Mouse (Mus musculus) thymus, adult 18-20 months (tissue): ENCODE measurements around the gene Ets1.

Experiments used
- DNase-seq, 2 experiments: peaks; one replicate each; pipeline ENCODE4 v3.0.0; 2022; ENCODE audit warnings: mixed read lengths in 2 of 2

Gene Ets1

DNA sequence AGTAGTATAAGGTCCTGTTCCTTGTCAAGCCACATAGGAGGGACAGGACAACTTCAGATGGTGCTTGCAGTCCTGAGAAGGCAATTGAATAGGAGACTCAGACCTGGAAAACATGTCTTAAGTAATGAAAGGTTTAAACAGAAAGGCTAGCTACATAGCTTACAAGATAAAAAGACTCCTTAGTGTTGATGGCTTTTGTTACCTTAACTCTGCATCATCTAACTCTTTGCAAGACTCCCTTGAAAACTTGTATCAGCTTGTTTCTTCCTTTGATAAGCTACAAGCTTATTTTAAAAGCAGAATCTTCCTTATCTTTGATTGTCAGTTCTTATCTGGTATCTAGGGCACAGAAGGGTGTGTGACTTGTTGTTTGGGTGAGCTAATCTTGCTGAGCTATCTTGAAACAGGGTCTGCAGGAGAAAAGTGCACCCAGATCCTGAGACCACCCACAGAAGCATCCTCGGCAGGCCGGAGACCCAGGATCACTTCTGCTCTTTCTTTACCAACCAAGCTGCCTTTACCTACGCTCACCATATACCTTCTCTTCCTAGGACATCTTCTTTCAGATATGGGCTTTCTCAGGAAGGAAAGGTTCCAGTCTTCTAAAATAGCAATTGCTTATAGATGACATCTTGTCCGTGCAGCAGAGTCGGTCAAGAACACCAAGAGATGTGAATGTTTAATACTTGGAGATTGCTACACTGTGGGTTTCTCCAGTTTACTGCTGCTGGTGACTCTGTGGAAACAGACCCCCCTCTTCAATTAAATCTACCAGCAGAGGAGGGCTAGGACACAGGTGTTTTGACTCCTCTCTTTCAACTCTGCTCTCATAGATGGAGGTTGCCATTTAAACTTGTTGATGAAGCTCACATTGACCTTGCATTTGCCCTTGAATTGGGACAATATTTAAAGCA, 19.2 kb upstream of the Ets1 start:
- DNase-seq: no peak

DNA sequence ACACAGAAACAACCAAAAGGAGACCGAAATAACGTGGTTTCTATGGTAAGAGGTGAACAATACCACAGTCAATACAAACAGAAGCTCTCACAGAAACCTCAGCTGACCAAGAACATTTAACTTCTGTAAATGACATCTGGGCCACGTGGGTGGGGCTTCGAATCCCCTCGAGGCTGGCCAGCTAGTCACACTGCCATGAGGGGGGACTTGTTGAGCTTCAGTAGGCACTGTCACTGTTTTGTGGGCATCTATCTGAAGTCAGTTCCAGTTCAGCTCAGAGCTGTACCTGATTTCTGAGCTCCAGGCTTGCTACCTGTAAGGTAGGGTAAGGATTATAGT, 18.6 kb upstream of the Ets1 start:
- DNase-seq: no peak

DNA sequence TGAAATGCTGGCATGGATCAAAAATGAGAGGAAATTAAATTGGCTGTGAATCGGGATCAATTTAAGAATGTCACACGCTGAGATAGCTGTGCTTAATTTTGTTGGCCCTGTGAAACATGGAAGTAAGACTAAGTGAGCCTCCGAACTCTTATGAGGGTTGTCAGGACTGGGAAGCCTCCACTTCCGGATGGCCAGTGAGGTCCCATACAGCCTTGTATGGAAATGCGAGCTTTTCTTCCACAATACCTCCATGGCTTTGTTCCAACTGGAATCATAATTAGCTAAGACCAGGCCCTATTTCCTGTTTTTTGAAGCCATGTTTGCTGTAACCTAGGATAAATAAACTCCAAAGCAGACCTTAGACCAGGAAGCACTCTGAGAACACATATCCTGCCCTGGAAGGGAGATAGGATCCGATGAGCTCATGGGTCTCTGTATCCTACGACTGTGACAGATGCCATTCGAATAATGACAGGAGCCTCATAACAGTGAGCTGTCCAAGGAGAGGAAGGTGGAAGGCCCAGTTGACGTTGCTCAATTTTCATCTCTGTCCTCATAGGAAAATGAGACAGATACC, 17.4 kb upstream of the Ets1 start:
- no peak for DNase-seq

DNA sequence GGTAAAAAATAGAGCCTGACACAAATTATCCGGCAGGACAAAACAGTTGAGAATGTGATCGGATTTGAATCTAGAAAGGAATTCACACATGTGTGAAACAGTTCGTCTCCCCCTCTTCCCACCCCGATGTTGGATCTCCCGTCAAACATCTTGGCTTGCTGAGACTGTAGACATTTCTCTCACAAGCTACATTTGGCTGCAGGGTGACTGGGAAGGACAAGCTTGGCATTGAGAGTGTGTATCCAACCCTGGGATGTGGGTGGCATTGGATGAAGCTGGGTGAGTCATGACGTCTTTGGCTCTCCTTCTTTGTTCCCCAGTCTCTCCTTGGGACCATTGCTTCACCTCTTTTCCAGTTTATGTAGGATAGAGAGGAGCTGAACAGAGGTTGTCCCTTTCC, 16.4 kb upstream of the Ets1 start:
- no peak for DNase-seq

DNA sequence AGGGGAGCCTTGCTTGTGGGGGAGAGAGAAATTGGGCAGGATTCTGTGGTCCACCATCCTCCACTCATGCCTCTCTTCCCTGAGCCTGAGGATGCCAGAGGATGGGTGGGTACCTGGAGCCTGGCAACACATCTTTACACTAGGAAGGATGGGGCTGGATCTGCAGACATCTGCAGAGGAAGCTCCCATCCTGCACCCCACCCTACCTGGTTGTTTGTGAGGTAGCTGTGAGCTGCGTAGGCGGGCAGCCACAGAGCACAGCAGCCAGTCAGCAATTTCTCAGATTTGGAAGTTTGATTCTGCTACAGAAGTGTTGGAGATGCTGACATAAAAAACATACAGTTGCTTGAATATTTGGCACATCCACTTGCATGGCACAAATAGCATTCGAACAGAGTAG, 15.6 kb upstream of the Ets1 start:
- peak in 1 of 2 experiments; percentile 54 for DNase-seq

DNA sequence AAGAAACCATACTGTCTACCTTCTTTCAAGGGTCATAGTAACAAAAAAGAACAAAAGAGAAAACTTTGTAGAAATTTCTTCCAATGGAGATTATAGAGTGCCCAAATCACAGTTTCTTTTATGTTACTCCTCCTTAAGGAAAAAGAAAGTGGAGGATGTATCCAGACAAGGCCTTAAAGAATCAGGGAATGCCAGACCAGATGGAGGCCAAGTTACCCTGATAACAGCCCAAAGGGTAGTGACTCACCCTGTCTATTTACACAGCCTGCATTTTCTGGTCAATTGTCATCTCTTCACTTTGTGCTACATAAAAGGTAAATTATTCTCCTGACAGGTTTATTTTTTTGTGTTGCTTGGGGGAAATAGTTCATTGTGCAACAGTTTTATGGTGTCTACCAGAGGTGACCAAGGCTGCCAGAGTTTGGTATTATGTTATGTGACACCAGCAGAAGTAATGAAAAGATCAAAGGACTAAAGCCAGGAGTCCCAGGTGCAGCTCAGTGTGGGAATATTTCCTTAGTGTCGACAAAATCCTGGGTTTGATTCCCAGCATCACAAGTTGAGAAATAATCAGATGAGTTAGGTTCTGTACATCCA, 6.5 kb upstream of the Ets1 start:
- DNase-seq: no peak

DNA sequence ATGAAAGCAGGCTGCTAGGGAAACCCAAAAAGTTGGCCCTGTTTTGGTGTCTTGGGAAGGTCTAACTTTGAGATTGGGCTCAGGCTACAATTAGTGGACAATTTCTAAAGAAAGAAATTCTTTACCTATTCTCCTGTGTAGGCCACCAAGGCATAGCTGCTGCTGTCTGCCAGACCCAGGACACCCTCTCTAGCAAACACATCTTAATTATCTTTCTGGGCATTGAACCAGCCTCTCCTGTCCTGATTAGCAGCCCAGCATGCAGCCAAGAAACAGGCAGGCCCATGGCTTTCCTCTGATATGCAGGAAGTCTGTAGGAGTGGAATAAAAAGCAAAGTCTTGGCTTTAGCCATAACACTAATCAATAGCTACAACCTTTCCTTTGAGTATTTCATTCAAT, 4.7 kb upstream of the Ets1 start:
- DNase-seq: no peak

DNA sequence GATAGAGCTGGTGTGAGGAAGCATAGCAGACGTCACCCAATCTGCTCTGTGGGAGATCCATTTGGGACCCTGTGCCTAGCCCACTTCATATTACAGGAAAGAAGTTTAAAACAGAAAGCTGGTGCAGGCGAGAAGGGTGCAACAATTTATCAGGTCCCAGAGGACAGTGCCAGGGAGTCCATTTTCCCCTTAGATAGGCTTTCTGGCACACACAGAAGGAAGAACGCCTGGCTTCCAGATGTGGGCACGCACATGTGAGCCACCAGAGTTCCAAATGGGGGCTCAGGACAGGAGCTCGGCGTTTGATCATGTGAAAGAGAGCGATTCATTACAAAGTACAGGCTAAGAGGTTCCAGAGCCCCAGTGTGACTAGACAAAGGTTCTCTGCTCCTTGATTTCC, 3.8 kb upstream of the Ets1 start:
- DNase-seq: no peak

DNA sequence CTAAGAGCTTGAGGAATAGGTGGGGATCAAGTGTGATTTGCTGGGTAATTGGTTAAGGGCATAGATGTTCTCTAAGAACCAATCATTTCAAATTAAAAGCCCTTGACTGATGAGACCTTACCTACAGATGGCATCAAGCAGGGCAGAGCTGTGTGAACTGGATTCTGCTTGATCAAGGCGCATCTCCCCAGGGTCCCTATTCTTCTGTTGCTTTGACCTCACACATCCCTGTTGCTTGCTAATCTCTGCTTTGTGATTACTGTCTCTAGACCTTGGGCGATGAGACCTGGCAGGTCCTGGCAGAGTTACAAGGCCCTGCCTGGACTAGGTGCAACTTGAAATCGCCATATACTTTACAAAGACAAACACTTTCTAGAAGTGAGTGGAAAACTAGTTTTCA, 9.0 kb downstream of the Ets1 start:
- no peak for DNase-seq

DNA sequence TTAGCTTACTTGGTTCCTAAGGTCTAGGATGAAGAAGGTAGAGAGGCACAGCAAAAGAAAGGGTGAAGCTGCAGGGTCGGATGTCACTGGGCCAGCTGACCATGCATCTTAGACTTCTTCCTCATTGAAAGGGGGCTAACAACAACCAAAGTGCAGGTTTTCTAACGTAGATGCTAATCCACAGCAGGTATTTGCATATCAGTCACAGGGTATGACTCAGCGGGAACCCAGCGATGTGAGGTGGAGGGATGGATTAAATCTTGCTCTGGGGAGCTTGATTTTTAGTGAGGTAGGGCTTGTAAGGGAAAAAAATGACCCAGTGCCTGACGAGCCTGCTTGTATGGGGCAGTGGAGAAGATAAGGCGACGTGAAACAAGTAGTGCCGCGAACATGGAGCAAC, 9.5 kb downstream of the Ets1 start:
- DNase-seq: no peak

DNA sequence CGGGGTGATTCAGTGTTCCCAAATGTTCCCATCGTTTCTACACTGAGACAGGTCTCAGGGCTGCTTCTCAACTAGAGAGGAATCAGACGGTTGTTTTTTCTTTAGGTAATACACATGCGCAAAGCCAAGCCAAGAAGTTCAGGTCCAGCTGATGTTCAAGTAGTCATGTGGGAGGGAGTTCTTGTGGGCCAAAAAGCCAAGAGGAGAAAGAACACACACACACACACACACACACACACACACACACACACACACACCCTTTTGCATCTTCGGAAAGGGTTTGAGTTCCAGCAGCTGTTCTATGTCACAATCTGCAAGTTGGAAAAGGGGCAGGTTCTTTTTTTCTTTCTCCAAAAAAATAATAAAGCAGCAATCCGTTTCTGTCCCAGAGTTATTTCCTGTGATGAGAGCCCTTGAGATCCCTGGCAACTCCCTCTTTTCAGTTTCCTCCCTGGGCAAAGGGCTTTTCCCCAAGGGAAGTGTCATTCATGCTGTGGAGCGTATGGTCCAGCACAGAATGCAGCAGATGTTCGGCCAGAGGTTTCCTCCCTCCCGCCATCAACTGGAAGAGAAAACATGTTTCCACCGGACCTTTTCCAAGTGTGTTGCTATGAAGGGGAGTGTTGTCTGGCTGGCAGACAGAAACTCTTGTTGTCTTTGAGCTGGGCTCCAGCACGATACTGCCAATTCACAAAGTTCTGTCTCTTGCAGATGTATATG, 10.7 kb downstream of the Ets1 start:
- no peak for DNase-seq

DNA sequence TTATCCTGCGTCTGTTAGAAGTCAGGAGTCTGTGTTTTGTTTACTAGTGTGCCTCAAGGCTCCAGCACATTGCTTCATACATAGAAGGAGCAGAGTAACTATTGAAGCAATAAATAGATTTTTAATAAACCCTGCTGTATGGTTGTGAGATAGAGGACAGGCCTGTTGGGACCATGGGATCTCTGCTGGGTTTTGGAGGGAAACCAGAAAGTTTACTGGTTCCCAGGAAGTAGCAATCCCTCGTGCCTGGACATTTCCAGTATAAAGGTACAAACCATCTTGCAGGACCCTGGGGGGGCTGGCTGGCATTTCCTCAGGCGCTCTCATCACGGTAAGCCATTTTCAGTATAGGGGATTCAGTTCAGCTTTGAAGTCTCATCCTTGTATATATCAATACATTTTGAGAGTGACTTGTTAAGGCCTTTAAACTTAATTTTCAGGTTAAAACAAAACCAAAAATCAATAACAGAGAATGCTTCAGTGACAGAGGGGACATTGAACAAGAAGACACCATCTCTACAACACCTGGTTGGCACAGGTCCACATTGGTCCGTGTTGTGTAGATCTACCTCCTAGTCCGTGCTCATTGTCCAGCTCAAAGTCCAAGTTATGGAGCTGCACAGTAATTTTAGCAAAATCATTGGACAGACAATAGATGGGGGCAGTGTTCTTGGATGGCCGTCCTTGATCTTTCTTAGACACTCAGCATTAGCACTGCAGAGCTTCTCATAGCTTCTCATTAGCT, 11.7 kb downstream of the Ets1 start:
- no peak for DNase-seq

DNA sequence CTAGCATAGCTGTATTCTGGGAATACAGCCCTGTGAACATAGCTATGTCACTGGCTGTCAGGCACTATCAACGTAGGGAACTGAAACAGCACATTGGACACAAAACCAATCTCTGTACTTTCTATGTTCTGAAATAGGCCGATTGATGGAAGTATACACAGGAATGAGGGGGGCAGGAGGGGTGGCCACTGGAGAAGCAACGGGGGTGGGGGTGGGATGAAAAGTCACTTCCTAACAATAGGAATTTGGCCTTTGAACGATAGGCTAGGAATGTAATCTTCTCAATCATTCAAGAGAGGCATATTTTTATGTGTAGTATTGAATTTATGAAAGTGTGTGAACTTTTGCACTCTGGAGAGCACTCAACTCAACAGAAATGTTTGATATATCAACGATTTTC, 12.3 kb downstream of the Ets1 start:
- no peak for DNase-seq

DNA sequence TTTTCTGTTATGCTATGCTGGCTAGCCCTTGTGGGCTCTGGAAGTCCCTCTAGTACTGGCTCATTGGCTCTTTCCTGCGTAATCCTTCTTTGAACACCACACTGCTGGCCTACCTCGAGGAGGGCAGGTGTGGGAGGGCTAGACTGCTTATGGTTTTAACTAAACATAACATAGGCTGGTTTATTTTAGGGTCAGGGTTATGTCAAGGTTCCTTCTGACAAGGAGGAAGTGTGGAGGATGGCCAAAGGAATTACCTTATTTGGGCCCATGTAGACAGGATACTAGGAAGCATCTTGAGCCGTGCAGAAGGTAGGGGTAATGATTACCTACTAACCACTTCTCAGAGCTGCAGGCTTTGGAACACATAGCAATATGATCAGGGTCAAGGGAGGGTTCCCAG, 14.7 kb downstream of the Ets1 start:
- DNase-seq: no peak

DNA sequence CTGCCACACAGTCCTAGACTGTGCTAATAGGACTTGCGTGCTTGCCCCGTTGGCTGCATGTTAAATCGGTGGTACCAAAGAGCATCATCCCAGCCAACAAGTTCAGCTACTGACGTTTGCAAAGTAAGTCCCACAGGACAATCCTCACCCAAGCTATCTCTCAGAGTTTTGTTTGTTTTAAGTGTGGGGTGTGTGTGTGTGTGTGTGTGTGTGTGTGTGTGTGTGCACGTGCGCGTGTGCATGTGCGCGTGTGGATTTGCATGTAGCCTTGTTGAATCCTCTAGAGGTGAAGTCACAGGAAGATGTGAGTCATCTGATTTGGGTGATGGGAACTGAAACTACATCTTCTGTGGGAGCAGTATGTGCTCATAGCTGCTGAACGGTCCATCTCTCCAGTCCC, 16.1 kb downstream of the Ets1 start:
- no peak for DNase-seq

DNA sequence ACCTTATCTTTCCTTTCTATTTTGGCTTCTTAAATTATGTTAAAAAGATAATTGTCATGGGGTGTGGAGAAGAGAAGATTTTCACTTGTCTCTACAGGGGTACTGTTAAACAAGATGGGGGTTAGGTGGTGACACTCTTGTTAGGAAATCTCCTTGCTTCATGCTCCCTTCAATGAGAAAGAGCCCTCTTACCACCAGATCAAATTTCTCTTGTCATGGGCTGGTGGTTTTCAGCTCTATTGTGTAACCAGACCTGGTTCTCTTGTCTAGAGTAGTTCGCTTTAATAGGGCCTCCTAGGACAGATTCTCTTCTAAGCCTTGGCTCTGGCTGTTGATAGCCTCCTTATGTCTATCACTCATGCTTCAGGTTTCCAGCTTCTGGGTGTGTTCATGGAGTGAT, 18.3 kb downstream of the Ets1 start:
- no peak for DNase-seq

DNA sequence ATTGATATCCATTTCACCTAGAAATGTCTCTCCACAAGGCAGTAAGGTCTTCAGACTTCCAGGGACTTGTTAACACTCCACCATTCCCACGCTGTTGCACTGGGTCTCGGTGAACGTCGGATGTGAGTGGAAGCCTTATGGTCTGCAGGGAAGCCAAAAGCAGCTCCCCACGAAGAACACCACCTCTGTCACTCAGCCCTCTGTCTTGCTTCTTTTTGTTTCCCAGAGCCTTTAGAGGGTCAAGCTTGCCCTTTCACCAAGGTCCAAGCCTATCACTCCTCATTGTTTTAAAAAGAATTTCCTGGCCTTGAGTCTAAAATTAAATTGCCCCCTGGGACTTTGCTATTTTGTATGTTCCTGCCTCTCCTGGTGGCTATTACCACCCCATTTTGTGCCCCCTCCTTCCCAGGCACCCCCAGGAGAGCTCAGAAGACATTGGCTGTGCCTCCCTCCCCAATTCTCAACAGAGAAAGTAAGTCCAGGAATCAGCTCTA, 20.4 kb downstream of the Ets1 start:
- no peak for DNase-seq

DNA sequence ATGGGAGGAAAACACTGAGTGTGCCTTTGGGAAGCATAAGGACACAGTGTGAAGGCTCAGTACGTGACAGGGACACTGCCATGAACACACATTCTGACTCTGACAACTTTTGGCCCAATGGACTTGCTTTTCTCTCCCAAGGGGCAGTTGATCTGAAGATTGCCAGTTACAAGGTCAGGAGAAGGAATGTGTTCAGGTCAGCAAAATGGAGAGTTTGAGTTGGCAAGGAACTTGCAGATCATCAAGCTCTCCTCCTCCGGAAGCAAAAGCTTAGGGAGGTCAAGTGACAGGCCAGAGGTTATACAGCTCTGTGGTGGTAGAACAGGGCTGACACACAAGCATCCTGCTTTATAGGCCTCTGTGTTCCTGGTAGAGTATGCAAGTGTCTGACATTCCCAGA, 21.1 kb downstream of the Ets1 start:
- no peak for DNase-seq

DNA sequence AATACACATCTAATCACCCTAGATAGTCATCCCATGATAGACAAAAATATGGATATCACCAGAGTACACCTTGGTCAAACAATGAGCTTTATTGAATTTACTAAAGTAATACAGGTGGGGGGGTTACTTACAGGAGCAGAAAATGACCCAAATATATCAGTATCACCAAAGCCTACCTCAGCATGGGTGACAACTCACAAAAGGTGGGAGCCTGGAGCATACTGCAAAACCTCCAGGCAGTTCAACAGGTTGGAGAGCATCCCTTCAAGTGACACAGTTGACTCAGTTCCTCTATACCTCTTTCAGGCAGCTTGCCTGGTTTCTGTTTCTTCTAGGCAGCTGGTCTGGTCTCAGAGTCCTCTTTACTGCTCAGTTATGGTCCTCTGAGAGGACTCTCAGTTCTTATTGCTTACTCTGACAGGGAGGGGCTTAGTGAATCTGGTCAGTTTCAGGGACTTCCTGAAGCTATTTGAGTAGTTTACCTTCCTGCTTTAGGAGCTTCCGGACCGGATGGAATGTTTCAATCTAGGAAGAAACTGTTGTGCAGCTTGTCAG, 24.5 kb downstream of the Ets1 start:
- no peak for DNase-seq

DNA sequence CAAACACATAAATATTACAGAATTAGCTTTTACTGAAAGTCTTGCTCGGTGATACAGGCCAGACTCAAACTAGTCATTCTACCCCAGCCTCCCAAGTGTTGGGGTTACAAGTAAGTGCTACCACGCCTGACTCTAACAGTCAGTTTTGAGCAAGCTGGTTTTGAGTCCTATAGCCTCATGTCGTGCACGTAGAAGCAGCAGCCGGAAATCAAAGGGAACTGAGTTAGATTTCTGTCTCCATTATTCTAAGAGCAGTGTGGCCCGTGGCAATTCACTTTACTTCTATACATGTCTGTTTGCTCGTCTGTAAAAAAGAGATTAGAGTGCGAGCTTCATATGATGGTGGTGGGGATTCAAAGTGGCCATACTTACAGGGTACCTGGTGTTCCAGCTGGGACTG, 25.1 kb downstream of the Ets1 start:
- no peak for DNase-seq

DNA sequence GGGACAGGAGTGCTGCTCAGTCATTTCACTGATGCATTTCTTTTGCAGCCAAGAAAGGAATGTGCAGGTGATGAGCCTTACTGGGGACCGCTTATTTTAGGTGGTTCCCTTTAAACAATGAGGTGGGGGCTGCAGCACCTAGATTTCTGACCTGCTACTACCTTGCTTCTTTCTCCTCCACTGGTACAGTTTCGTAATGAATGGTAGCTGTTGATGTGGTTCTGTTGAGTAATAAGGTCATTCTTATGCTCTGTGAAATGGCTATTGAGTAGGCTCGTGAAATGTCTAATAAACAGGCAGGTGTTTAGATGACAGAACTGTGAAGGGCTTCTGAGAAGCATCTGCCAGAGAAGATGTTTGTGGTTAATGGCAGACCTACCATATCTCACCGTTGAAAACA, 25.5 kb downstream of the Ets1 start:
- DNase-seq: no peak
